Mouse (Mus musculus) neural tube, embryonic 11.5 days (tissue): ENCODE measurements at regions not wholly inside any gene's neighbourhood (a gene's known extent, or its start where the extent isn't known, plus 50 kb on each side); places are given as distances from the start of the nearest gene placed in this dataset.
A peak's percentile ranks its signal among the peaks of the same experiment; 100 is the strongest.

Experiments used
- ATAC-seq: fragments of 200-750 bp; cut with Nextera tagmentation; 2 replicates; pipeline ENCODE4 v1.8.0; 2017; ENCODE audit warnings: moderate number of reproducible peaks, mild to moderate bottlenecking, moderate TSS enrichment, moderate library complexity; ENCODE audit not compliant: insufficient read depth, low FRiP score, low TSS enrichment
- DNase-seq: peaks from one replicate; pipeline ENCODE4 v3.0.0-alpha.2; 2015; ENCODE audit warnings: low spot score
- H3K27ac ChIP-seq: fragments of 300-500 bp; sonication (generic); 2 replicates; pipeline ENCODE4 v1.5.1; 2014; ENCODE audit warnings: low read depth, mild to moderate bottlenecking, low read length
- H3K27me3 ChIP-seq: fragments of 300-500 bp; sonication (generic); 2 replicates; pipeline ENCODE4 v1.6.1; 2014; ENCODE audit warnings: mild to moderate bottlenecking, low read length, mixed read lengths; ENCODE audit not compliant: control insufficient read depth, insufficient read depth
- H3K36me3 ChIP-seq: fragments of 300-500 bp; sonication (generic); 2 replicates; pipeline ENCODE4 v1.6.1; 2014; ENCODE audit warnings: mild to moderate bottlenecking, low read length, moderate library complexity, mixed read lengths; ENCODE audit not compliant: control insufficient read depth, insufficient read depth
- H3K4me1 ChIP-seq: fragments of 300-500 bp; sonication (generic); 2 replicates; pipeline ENCODE4 v1.6.1; 2014; ENCODE audit warnings: low read length, mixed read lengths; ENCODE audit not compliant: control insufficient read depth, insufficient read depth
- H3K4me2 ChIP-seq: fragments of 300-500 bp; sonication (generic); 2 replicates; pipeline ENCODE4 v1.6.1; 2014; ENCODE audit warnings: low read depth, mild to moderate bottlenecking, moderate library complexity
- H3K4me3 ChIP-seq: fragments of 300-500 bp; sonication (generic); 2 replicates; pipeline ENCODE4 v1.5.1; 2014; ENCODE audit warnings: low read depth, low read length
- H3K9ac ChIP-seq: fragments of 300-500 bp; sonication (generic); 2 replicates; pipeline ENCODE4 v1.6.1; 2014; ENCODE audit warnings: mild to moderate bottlenecking, low read length
- H3K9me3 ChIP-seq: fragments of 300-500 bp; sonication (generic); 2 replicates; pipeline ENCODE4 v1.6.1; 2016; ENCODE audit warnings: low read length; ENCODE audit not compliant: control insufficient read depth
- WGBS: fragments of 180-500 bp; shearing (Covaris S2); extraction: QIAGEN DNeasy Blood & Tissue Kit; methylation state at CpG from one replicate; pipeline ENCODE4 v1.1.7; 2014; 5-methylcytosine and 5-hydroxymethylcytosine counted together

DNA sequence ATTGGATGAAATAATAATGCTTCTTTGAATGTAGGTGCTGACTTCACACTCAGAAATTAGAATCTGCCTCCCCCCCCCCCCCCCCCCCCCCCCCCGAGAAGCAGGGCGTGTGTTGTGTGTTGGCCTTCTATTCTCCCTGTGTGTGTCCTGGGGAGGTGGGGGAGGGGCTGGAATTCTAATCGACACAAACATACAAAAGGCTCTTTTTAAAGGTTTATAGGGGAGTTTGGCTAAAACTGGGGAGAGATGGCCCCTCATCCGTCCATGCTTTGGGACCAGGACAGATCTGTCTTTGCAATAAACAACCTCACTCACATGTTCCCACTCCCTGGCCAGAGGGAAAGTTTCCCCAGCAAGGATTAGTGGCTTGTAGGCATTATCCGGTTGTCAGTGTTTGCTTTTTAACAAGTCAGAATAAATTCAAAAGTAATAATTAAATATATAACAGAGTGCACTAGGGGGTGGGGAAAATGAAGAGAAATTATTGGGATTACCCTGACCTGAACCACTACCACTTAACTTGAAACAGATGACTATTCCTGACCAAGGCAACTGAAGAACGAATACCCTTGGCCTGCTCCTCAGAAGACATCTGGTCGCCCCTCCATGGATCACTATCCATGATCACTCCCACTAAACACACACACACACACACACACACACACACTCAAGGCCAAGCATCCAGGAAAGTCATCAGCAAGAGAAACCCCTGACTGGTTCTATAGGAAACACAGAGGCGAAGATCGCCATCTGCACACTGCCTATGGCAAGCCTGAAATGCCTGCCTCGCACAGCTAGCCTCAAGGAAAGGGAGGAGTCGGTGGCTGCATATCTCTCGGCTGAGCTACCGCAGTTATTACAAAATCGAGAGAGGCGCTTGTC, 223.5 kb upstream of the Rgma start:
- Histone ChIP-seq H3K36me3 (no peaks in the 10 kb centered on the region), H3K27me3 (no peaks in the 10 kb centered on the region), H3K4me1 (no peaks in the 10 kb centered on the region), H3K4me3 (no peak overlapping the region), H3K9me3 (no peaks in the 10 kb centered on the region), H3K9ac (no peak overlapping the region), H3K4me2 (no peak overlapping the region), H3K27ac (no peak overlapping the region)
- 40% methylated on average over 13 of the region's 15 CpGs for WGBS
- ATAC-seq (no peak), DNase-seq (no peak)

DNA sequence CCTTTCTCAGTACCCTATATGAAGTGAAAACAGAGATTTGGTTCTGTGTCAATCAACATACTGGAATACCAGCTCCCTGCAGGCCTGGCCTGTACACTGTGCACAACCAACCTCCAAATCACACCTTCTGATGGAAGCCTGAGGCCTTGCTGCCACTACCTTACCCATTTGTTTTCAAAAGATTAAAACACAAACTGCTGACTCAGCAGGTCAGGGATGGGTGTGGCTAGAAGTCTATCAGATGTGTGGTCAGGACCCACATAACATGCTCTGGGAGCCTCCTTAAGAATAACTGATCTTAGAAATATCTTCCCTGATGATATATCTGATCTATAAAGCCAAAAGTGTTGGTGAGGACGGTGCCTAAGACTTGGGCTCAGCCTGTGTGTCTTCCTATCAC, 221.6 kb upstream of the Rgma start:
- H3K4me3 ChIP-seq = no peak overlapping the region
- no peaks in the 10 kb centered on the region for H3K9me3 ChIP-seq
- no peaks in the 10 kb centered on the region for H3K27me3 ChIP-seq
- no peaks in the 10 kb centered on the region for H3K4me1 ChIP-seq
- H3K27ac ChIP-seq = no peak overlapping the region
- H3K36me3 ChIP-seq = no peaks in the 10 kb centered on the region
- ATAC-seq = no peak
- WGBS = 100% methylated on average over 1 of the region's 1 CpGs
- H3K9ac ChIP-seq = no peak overlapping the region
- H3K4me2 ChIP-seq = no peak overlapping the region
- DNase-seq = no peak

GRCm38 (mm10) chr7:73158833-73159232, 216.5 kb upstream of the Rgma start:
- no peak overlapping the region for H3K9ac ChIP-seq
- H3K4me1 ChIP-seq = 0 out of 2 replicates have a peak, but pooled peaks cover 3% of the 10 kb centered on the region
- no peak overlapping the region for H3K4me2 ChIP-seq
- no peak for ATAC-seq
- no peaks in the 10 kb centered on the region for H3K36me3 ChIP-seq
- DNase-seq = no peak
- no peak overlapping the region for H3K4me3 ChIP-seq
- H3K9me3 ChIP-seq = no peaks in the 10 kb centered on the region
- H3K27me3 ChIP-seq = no peaks in the 10 kb centered on the region
- no peak overlapping the region for H3K27ac ChIP-seq
- WGBS = 95% methylated on average over 5 of the region's 5 CpGs

DNA sequence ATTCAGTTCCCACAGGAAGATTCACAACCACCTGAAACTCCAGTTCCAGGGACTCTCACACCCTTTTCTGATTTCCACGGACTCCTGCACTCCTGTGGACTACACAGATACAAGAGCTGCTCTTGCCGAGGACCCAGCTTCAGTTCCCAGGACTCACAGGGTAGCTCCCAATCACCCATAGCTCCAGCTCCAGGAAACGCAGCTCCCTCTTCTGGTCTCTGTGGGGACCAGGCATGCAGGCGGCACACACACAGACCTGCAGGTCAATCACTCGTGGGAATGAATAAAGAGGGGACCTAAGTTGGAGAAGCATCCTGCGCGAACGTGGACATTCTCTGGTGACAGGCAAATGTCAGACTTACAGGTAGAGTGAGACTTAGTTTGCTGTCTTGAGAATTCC, 214.3 kb upstream of the Rgma start:
- H3K36me3 ChIP-seq = no peaks in the 10 kb centered on the region
- DNase-seq (no peak), ATAC-seq (no peak)
- no peak overlapping the region for H3K9ac ChIP-seq
- H3K4me3 ChIP-seq = no peak overlapping the region
- H3K9me3 ChIP-seq = no peaks in the 10 kb centered on the region
- H3K4me2 ChIP-seq = no peak overlapping the region
- WGBS = 82% methylated on average over 8 of the region's 8 CpGs
- H3K27me3 ChIP-seq = no peaks in the 10 kb centered on the region
- 0 out of 2 replicates have a peak, but pooled peaks cover 3% of the 10 kb centered on the region for H3K4me1 ChIP-seq
- H3K27ac ChIP-seq = no peak overlapping the region

- no peak for ATAC-seq
- WGBS = 45% methylated on average over 5 of the region's 5 CpGs
Observed at GRCm38 (mm10) chr7:73163687-73164086, 211.6 kb upstream of the Rgma start.

GRCm38 (mm10) chr7:73165521-73165920, 209.8 kb upstream of the Rgma start:
- WGBS = 93% methylated on average over 8 of the region's 8 CpGs
- H3K36me3 ChIP-seq = no peaks in the 10 kb centered on the region
- H3K4me3 ChIP-seq = no peak overlapping the region
- no peak overlapping the region for H3K9ac ChIP-seq
- DNase-seq (no peak), ATAC-seq (no peak)
- H3K27me3 ChIP-seq = no peaks in the 10 kb centered on the region
- 0 out of 2 replicates have a peak, but pooled peaks cover 3% of the 10 kb centered on the region for H3K4me1 ChIP-seq
- no peak overlapping the region for H3K4me2 ChIP-seq
- no peak overlapping the region for H3K27ac ChIP-seq
- H3K9me3 ChIP-seq = no peaks in the 10 kb centered on the region

More at GRCm38 (mm10) chr7:73163687-73164086, 211.6 kb upstream of the Rgma start:
- Histone ChIP-seq H3K9me3 (no peaks in the 10 kb centered on the region), H3K36me3 (no peaks in the 10 kb centered on the region), H3K4me2 (no peak overlapping the region), H3K4me1 (0 out of 2 replicates have a peak, but pooled peaks cover 3% of the 10 kb centered on the region), H3K9ac (no peak overlapping the region), H3K27me3 (no peaks in the 10 kb centered on the region), H3K27ac (no peak overlapping the region), H3K4me3 (no peak overlapping the region)
- no peak for DNase-seq

- H3K4me1 ChIP-seq = no peaks in the 10 kb centered on the region
- ATAC-seq = no peak
- H3K27ac ChIP-seq = no peak overlapping the region
Observed at GRCm38 (mm10) chr7:73169416-73169815, 205.9 kb upstream of the Rgma start.

DNA sequence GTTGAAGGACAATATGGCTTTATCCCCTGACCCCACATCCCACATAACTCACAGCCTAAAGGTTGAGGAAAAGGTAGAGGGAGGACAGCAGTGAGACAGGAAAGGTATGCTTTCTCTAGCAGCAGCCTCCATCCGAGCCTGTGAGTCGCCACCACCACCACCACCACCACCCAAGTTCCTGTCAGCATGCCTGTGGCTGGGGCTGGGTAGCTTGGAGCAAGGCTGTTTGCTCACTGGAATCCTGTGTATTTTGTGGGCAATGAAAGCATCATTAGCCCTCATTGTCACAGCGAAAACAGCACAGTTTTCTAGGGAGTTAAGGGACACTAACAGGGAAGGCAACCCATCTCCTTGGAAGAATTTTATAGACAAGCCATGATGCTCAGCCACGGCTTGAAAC, 202.7 kb upstream of the Rgma start:
- ATAC-seq (no peak), DNase-seq (no peak)
- H3K4me2 ChIP-seq = no peak overlapping the region
- H3K4me1 ChIP-seq = no peaks in the 10 kb centered on the region
- no peak overlapping the region for H3K27ac ChIP-seq
- H3K9me3 ChIP-seq = 0 out of 2 replicates have a peak, but pooled peaks cover 4% of the 10 kb centered on the region
- H3K9ac ChIP-seq = no peak overlapping the region
- 83% methylated on average over 4 of the region's 4 CpGs for WGBS
- H3K27me3 ChIP-seq = no peaks in the 10 kb centered on the region
- no peaks in the 10 kb centered on the region for H3K36me3 ChIP-seq
- H3K4me3 ChIP-seq = no peak overlapping the region

More at GRCm38 (mm10) chr7:73169416-73169815, 205.9 kb upstream of the Rgma start:
- no peaks in the 10 kb centered on the region for H3K36me3 ChIP-seq
- no peaks in the 10 kb centered on the region for H3K9me3 ChIP-seq
- no peaks in the 10 kb centered on the region for H3K27me3 ChIP-seq
- no peak for DNase-seq
- no peak overlapping the region for H3K4me2 ChIP-seq
- 88% methylated on average over 8 of the region's 8 CpGs for WGBS
- H3K9ac ChIP-seq = no peak overlapping the region
- no peak overlapping the region for H3K4me3 ChIP-seq

GRCm38 (mm10) chr7:73183761-73184160, 191.5 kb upstream of the Rgma start:
- 82% methylated on average over 8 of the region's 8 CpGs for WGBS
- no peaks in the 10 kb centered on the region for H3K4me1 ChIP-seq

More at GRCm38 (mm10) chr7:73183761-73184160, 191.5 kb upstream of the Rgma start:
- no peak overlapping the region for H3K9ac ChIP-seq
- H3K27me3 ChIP-seq = no peaks in the 10 kb centered on the region
- ATAC-seq (no peak), DNase-seq (no peak)
- H3K4me2 ChIP-seq = no peak overlapping the region
- no peak overlapping the region for H3K4me3 ChIP-seq
- peak overlapping the region; percentile 73 for H3K27ac ChIP-seq
- no peaks in the 10 kb centered on the region; the same call in 1 of the 2 replicates for H3K9me3 ChIP-seq
- H3K36me3 ChIP-seq = no peaks in the 10 kb centered on the region
